Mouse (Mus musculus) liver, postnatal 0 days (tissue): ENCODE results near the gene Slc25a27. TPM values are rescaled to one million over a fixed set of nuclear protein-coding genes. Genes with fewer than 3 reads are reported as not detected.

Experiments used
- ATAC-seq: fragments of 200-750 bp; cut with Nextera tagmentation; 2 replicates; pipeline ENCODE4 v1.8.0; 2017; ENCODE audit warnings: mild to moderate bottlenecking, moderate library complexity
- DNase-seq: peaks from one replicate; pipeline ENCODE4 v3.0.0-alpha.2; 2016
- H3K27ac ChIP-seq: fragments of 300-500 bp; sonication (generic); 2 replicates; pipeline ENCODE4 v1.5.1; 2014; ENCODE audit warnings: antibody characterized with exemption, moderate library complexity, mild to moderate bottlenecking, low read depth
- H3K27me3 ChIP-seq: fragments of 300-500 bp; sonication (generic); 2 replicates; pipeline ENCODE4 v1.6.1; 2014; ENCODE audit warnings: low read length, control low read depth, mixed read lengths; ENCODE audit not compliant: insufficient read depth
- H3K36me3 ChIP-seq: fragments of 300-500 bp; sonication (generic); replicated peaks from 2 replicates; pipeline ENCODE4 v1.6.1; 2014; ENCODE audit warnings: mild to moderate bottlenecking, control low read depth, low read length, moderate library complexity, mixed read lengths; ENCODE audit not compliant: insufficient read depth
- H3K4me1 ChIP-seq: fragments of 300-500 bp; sonication (generic); 2 replicates; pipeline ENCODE4 v1.6.1; 2014; ENCODE audit warnings: antibody characterized with exemption, mild to moderate bottlenecking, control low read depth; ENCODE audit not compliant: insufficient read depth
- H3K4me2 ChIP-seq: fragments of 300-500 bp; sonication (generic); 2 replicates; pipeline ENCODE4 v1.6.1; 2014; ENCODE audit warnings: low read depth, mild to moderate bottlenecking, low read length, moderate library complexity, mixed read lengths
- H3K4me3 ChIP-seq: fragments of 300-500 bp; sonication (generic); 2 replicates; pipeline ENCODE4 v1.5.1; 2014; ENCODE audit warnings: low read depth, low read length
- H3K9ac ChIP-seq: fragments of 300-500 bp; sonication (generic); replicated peaks from 2 replicates; pipeline ENCODE4 v1.6.1; 2014; ENCODE audit warnings: mild to moderate bottlenecking, moderate library complexity
- H3K9me3 ChIP-seq: fragments of 300-500 bp; sonication (generic); 2 replicates; pipeline ENCODE4 v1.6.1; 2016; ENCODE audit warnings: mild to moderate bottlenecking, control low read depth, low read length, mixed read lengths
- CTCF ChIP-seq: sonication (generic); IDR thresholded peaks from 2 replicates; pipeline ENCODE4 v1.5.1; 2016; ENCODE audit warnings: antibody characterized with exemption, low read depth
- EP300 ChIP-seq: IDR thresholded peaks from 2 replicates; pipeline ENCODE4 v1.6.1; 2016; ENCODE audit warnings: antibody characterized with exemption, low read depth, mild to moderate bottlenecking
- WGBS: fragments of 180-500 bp; shearing (Covaris S2); extraction: QIAGEN DNeasy Blood & Tissue Kit; methylation state at CpG from one replicate; pipeline ENCODE4 v1.1.7; 2014; ENCODE audit not compliant: insufficient replicate concordance; 5-methylcytosine and 5-hydroxymethylcytosine counted together
- polyA plus RNA-seq: library from polyadenylated mRNA; unstranded; fragments of >200 nt; fragmentation: Nextera tagmentation; extraction: Ambion mirVana; gene quantifications from 2 replicates; pipeline ENCODE4 v1.2.1, GENCODE M21; 2015

The Slc25a27 gene
- polyA plus RNA-seq, 1 experiment from 2014 or later, result 1.8 TPM

- H3K9me3 ChIP-seq, result no peaks in the 10 kb centered on the region
- WGBS, result 56% methylated on average over 1 of the region's 1 CpGs
- no peaks in the 10 kb centered on the region for H3K36me3 ChIP-seq
- no peak overlapping the region for H3K27ac ChIP-seq
- DNase-seq, result no peak
- no peak for ATAC-seq
- H3K9ac ChIP-seq, result no peak overlapping the region
- no peak for TF ChIP-seq EP300
- no peak; the same call in 1 of the 2 replicates for TF ChIP-seq CTCF
- H3K4me1 ChIP-seq, result peaks cover 7% of the 10 kb centered on the region; the same call in 1 of the 2 replicates
- no peak overlapping the region for H3K4me3 ChIP-seq
- H3K27me3 ChIP-seq, result no peaks in the 10 kb centered on the region
- H3K4me2 ChIP-seq, result no peak overlapping the region
Observed at GRCm38 (mm10) chr17:43640825-43641224, 26.2 kb downstream of the Slc25a27 start.

- no peak overlapping the region for H3K4me2 ChIP-seq
- ATAC-seq (no peak), DNase-seq (no peak)
- H3K36me3 ChIP-seq, result no peaks in the 10 kb centered on the region
- no peak for TF ChIP-seq CTCF
- no peak for TF ChIP-seq EP300
- H3K9ac ChIP-seq, result no peak overlapping the region
- H3K27ac ChIP-seq, result no peak overlapping the region
- H3K9me3 ChIP-seq, result no peaks in the 10 kb centered on the region
- no peak overlapping the region for H3K4me3 ChIP-seq
- H3K27me3 ChIP-seq, result no peaks in the 10 kb centered on the region
- WGBS, result 73% methylated on average over 4 of the region's 4 CpGs
- H3K4me1 ChIP-seq, result no peaks in the 10 kb centered on the region
Observed at GRCm38 (mm10) chr17:43637146-43637545, 29.9 kb downstream of the Slc25a27 start.

- ATAC-seq (no peak), DNase-seq (no peak)
- Histone ChIP-seq H3K4me1 (peaks cover 10% of the 10 kb centered on the region), H3K36me3 (no peaks in the 10 kb centered on the region), H3K4me3 (no peak overlapping the region), H3K9ac (no peak overlapping the region), H3K4me2 (0 out of 2 replicates have a peak overlapping the region, but pooled peaks have one; percentile 44), H3K9me3 (no peaks in the 10 kb centered on the region), H3K27ac (no peak overlapping the region), H3K27me3 (peaks cover 37% of the 10 kb centered on the region)
- WGBS, result 60% methylated on average over 13 of the region's 13 CpGs
- no peak for TF ChIP-seq CTCF
- no peak for TF ChIP-seq EP300
Observed at GRCm38 (mm10) chr17:43630427-43630760, 36.6 kb downstream of the Slc25a27 start.

GRCm38 (mm10) chr17:43629496-43630426 is 37.3 kb downstream of the Slc25a27 start, which contains the start of gene Tdrd6:
Gene Tdrd6, minus strand, starts transcription at chr17:43630299.
- peaks cover 10% of the 10 kb centered on the region for H3K4me1 ChIP-seq
- WGBS, result 8% methylated on average over 77 of the region's 83 CpGs
- no peaks in the 10 kb centered on the region for H3K9me3 ChIP-seq
- peak within 1 kb of the TSS; percentile 26 for H3K4me3 ChIP-seq
- H3K4me2 ChIP-seq, result peak within 1 kb of the TSS; percentile 44
- no peak within 1 kb of the TSS for H3K9ac ChIP-seq
- no peaks in the 10 kb centered on the region for H3K36me3 ChIP-seq
- no peak within 1 kb of the TSS for H3K27ac ChIP-seq
- peak; percentile 22 for DNase-seq
- no peak for TF ChIP-seq EP300
- TF ChIP-seq CTCF, result no peak
- no peak for ATAC-seq
- H3K27me3 ChIP-seq, result peaks cover 37% of the 10 kb centered on the region

GRCm38 (mm10) chr17:43629026-43629495 is 38.0 kb downstream of the Slc25a27 start:
- no peak overlapping the region for H3K27ac ChIP-seq
- no peak overlapping the region for H3K9ac ChIP-seq
- WGBS, result 22% methylated on average over 24 of the region's 24 CpGs
- H3K27me3 ChIP-seq, result peaks cover 37% of the 10 kb centered on the region
- H3K36me3 ChIP-seq, result no peaks in the 10 kb centered on the region
- no peak for TF ChIP-seq CTCF
- no peak for TF ChIP-seq EP300
- ATAC-seq, result no peak
- peaks cover 10% of the 10 kb centered on the region for H3K4me1 ChIP-seq
- DNase-seq, result no peak
- H3K9me3 ChIP-seq, result no peaks in the 10 kb centered on the region
- 0 out of 2 replicates have a peak overlapping the region, but pooled peaks have one; percentile 44 for H3K4me2 ChIP-seq
- H3K4me3 ChIP-seq, result peak overlapping the region; percentile 26; the same call in 1 of the 2 replicates

- 79% methylated on average over 10 of the region's 10 CpGs for WGBS
- Histone ChIP-seq H3K27ac (no peak overlapping the region), H3K4me2 (no peak overlapping the region), H3K36me3 (no peaks in the 10 kb centered on the region), H3K9ac (no peak overlapping the region), H3K27me3 (peaks cover 37% of the 10 kb centered on the region), H3K4me3 (no peak overlapping the region), H3K4me1 (peaks cover 10% of the 10 kb centered on the region), H3K9me3 (no peaks in the 10 kb centered on the region)
- DNase-seq, result no peak
- no peak for TF ChIP-seq CTCF
- no peak for ATAC-seq
Observed at GRCm38 (mm10) chr17:43628246-43628645, 38.8 kb downstream of the Slc25a27 start.
